Mouse (Mus musculus) erythroblast, embryonic 14.5 days (primary cell): ENCODE measurements around the gene Sema4a.

ENCODE experiments used
- GATA1 ChIP-seq: IDR thresholded peaks from 2 replicates; pipeline ENCODE4 v1.6.1; 2012; ENCODE audit warnings: low read length, inconsistent platforms, mixed read lengths
- TAL1 ChIP-seq: IDR thresholded peaks from 3 replicates; pipeline ENCODE4 v1.6.1; 2012; ENCODE audit warnings: low read length, inconsistent platforms, mixed read lengths

DNA sequence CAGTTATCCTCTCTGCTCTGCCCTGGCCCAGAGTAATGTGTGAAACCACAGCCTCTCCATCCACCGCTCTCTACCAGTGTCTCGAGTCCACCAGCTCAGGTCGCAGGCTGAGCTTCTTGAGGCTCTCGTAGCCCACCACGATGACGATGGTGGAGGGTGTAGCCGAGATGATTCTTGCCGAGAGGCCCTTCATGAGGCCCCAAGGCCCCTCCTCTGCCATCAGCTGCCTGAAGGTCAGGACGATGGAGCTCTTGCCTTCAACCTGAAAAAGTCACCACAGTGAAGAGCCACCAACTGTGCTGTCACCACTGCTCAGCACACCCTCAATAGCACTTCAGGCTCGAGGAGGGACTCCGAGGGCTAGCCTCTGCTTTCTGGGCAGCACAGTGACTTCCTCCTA is 48.3 kb downstream of the Sema4a start:
- TF ChIP-seq GATA1: no peak
- TF ChIP-seq TAL1: no peak
